Mouse (Mus musculus) hindbrain, postnatal 0 days (tissue): ENCODE results near the gene Xpa. TPM values are rescaled to one million over a fixed set of nuclear protein-coding genes. Genes with fewer than 3 reads are reported as not detected.

Experiments used
- ATAC-seq: fragments of 200-750 bp; cut with Nextera tagmentation; 2 replicates; pipeline ENCODE4 v1.8.0; 2017; ENCODE audit warnings: mild to moderate bottlenecking, moderate TSS enrichment, moderate library complexity
- DNase-seq: peaks from one replicate; pipeline ENCODE4 v3.0.0-alpha.2; 2015; ENCODE audit warnings: low spot score
- H3K27ac ChIP-seq: fragments of 300-500 bp; sonication (generic); 2 replicates; pipeline ENCODE4 v1.5.1; 2014; ENCODE audit warnings: mild to moderate bottlenecking
- H3K27me3 ChIP-seq: fragments of 300-500 bp; sonication (generic); 2 replicates; pipeline ENCODE4 v1.6.1; 2014; ENCODE audit warnings: low read length, mixed read lengths; ENCODE audit not compliant: insufficient read depth
- H3K36me3 ChIP-seq: fragments of 300-500 bp; sonication (generic); 2 replicates; pipeline ENCODE4 v1.6.1; 2014; ENCODE audit warnings: low read length, mixed read lengths; ENCODE audit not compliant: insufficient read depth
- H3K4me1 ChIP-seq: fragments of 300-500 bp; sonication (generic); 2 replicates; pipeline ENCODE4 v1.6.1; 2014; ENCODE audit warnings: antibody characterized with exemption, low read length, mixed read lengths; ENCODE audit not compliant: insufficient read depth
- H3K4me2 ChIP-seq: fragments of 300-500 bp; sonication (generic); 2 replicates; pipeline ENCODE4 v1.6.1; 2014; ENCODE audit warnings: low read depth, mild to moderate bottlenecking, low read length, moderate library complexity, mixed read lengths
- H3K4me3 ChIP-seq: fragments of 300-500 bp; sonication (generic); 2 replicates; pipeline ENCODE4 v1.5.1; 2014; ENCODE audit warnings: low read length
- H3K9ac ChIP-seq: fragments of 300-500 bp; sonication (generic); replicated peaks from 2 replicates; pipeline ENCODE4 v1.6.1; 2014; ENCODE audit warnings: mild to moderate bottlenecking, low read length, moderate library complexity, mixed read lengths
- H3K9me3 ChIP-seq: fragments of 300-500 bp; sonication (generic); 2 replicates; pipeline ENCODE4 v1.6.1; 2016; ENCODE audit warnings: low read length, mixed read lengths
- CTCF ChIP-seq: IDR thresholded peaks from 2 replicates; pipeline ENCODE4 v1.5.1; 2016; ENCODE audit warnings: antibody characterized with exemption, control low read depth, low read depth
- WGBS: fragments of 180-500 bp; shearing (Covaris S2); extraction: QIAGEN DNeasy Blood & Tissue Kit; methylation state at CpG from one replicate; pipeline ENCODE4 v1.1.7; 2014; 5-methylcytosine and 5-hydroxymethylcytosine counted together
- polyA plus RNA-seq: library from polyadenylated mRNA; unstranded; fragments of >200 nt; fragmentation: Nextera tagmentation; extraction: Ambion mirVana; gene quantifications from 2 replicates; pipeline ENCODE4 v1.2.1, GENCODE M21; 2015
- total RNA-seq: library from RNA; depleted of rRNA; stranded (reverse); fragments of >200 nt; gene quantifications from 2 replicates; pipeline ENCODE4 v1.2.3, GENCODE M21; 2014; rRNA removed

Xpa gene
- 18.9 and 26.4 TPM in 2 replicates for total RNA-seq
- 35.9 and 39.2 TPM in 2 replicates for polyA plus RNA-seq

DNA sequence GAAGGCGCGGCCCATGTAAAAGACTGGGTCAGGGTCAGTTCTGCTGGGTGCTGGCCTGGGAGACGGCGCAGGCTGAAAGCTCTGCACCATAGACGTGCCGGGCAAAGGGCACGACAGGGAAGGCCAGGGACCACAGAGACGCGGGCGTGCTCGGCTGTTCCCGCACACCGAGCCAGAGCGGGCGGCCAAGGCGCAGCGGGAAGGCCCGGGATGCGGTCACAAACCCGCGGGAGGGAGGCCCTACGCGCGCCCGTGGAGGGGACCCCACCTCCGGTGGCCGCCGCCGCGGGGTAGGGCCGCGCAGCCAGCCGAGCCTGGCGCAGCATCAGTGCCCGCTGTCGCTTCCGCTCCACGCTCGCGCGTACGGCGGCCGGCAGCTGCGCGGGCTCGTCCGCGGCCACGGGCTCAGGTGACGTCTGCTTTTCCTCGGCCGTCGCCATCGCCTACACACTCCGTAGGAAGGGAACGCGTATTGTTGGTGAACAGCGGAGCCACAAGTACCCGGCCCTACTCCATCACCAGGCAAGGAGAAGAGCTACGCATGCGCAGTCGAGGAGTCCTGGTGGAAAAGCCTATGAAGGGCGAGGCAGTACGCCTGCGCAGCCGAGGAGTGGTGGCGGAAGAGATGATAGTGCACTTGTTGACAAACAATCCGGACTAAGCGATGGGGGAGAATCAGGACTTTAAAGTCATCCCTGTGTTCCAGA, at the start of gene Xpa:
Xpa (minus strand) TSS at position 531 of the 707 bp plus-strand sequence.
- Histone ChIP-seq H3K4me1 (peaks cover 9% of the 10 kb centered on the region), H3K9ac (peak within 1 kb of the TSS; percentile 93), H3K9me3 (no peaks in the 10 kb centered on the region), H3K27me3 (0 out of 2 replicates have a peak, but pooled peaks cover 6% of the 10 kb centered on the region), H3K4me2 (peak within 1 kb of the TSS; percentile 75), H3K27ac (peak within 1 kb of the TSS; percentile 95), H3K4me3 (peak within 1 kb of the TSS; percentile 84), H3K36me3 (peaks cover 5% of the 10 kb centered on the region; the same call in 1 of the 2 replicates)
- TF ChIP-seq CTCF = peak; percentile 42
- peak; percentile 96 for ATAC-seq
- WGBS = under 1% methylated on average over 69 of the region's 70 CpGs
- peak; percentile 99 for DNase-seq

DNA sequence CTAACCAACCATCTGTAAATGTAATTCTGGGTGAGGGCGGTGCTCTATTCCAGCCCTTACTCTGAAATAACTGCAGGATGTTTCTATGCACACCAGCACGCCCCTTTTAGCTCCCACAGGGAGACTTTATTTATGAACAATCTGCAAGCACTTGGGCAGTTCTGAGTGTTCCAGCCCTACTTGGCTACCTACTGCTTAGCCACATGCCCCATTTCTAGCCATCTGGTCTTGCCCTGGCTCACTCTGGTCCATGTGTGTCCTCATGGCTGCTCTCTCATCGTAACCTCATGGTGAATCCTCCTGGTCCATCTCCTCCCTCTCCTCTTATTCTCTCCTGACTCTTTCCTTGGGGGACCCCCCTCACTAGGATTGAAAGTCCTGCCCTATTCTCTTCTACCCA, 39.8 kb upstream of the Xpa start:
- 85% methylated on average over 3 of the region's 3 CpGs for WGBS
- no peak for TF ChIP-seq CTCF

GRCm38 (mm10) chr4:46234739-46235138, 38.6 kb upstream of the Xpa start:
- Histone ChIP-seq H3K9ac (no peak overlapping the region), H3K27ac (no peak overlapping the region), H3K4me2 (no peak overlapping the region), H3K27me3 (no peaks in the 10 kb centered on the region), H3K4me3 (no peak overlapping the region), H3K4me1 (no peaks in the 10 kb centered on the region), H3K36me3 (no peaks in the 10 kb centered on the region), H3K9me3 (no peaks in the 10 kb centered on the region)
- no peak for TF ChIP-seq CTCF
- WGBS = 84% methylated on average over 5 of the region's 5 CpGs
- DNase-seq (no peak), ATAC-seq (no peak)

More for the DNA sequence above, 39.8 kb upstream of the Xpa start:
- no peak overlapping the region for H3K4me3 ChIP-seq
- H3K4me1 ChIP-seq = no peaks in the 10 kb centered on the region
- H3K27me3 ChIP-seq = no peaks in the 10 kb centered on the region
- H3K9ac ChIP-seq = no peak overlapping the region
- no peak overlapping the region for H3K27ac ChIP-seq
- no peaks in the 10 kb centered on the region for H3K36me3 ChIP-seq
- H3K9me3 ChIP-seq = no peaks in the 10 kb centered on the region
- DNase-seq (no peak), ATAC-seq (no peak)
- H3K4me2 ChIP-seq = no peak overlapping the region

GRCm38 (mm10) chr4:46226972-46227535, 30.9 kb upstream of the Xpa start:
- 45% methylated on average over 19 of the region's 19 CpGs for WGBS
- H3K9me3 ChIP-seq = no peaks in the 10 kb centered on the region
- ATAC-seq = no peak
- H3K9ac ChIP-seq = no peak overlapping the region
- no peak overlapping the region for H3K4me3 ChIP-seq
- H3K27me3 ChIP-seq = no peaks in the 10 kb centered on the region
- no peak overlapping the region for H3K27ac ChIP-seq
- no peak for DNase-seq
- no peak overlapping the region for H3K4me2 ChIP-seq
- H3K36me3 ChIP-seq = no peaks in the 10 kb centered on the region
- H3K4me1 ChIP-seq = no peaks in the 10 kb centered on the region
- no peak for TF ChIP-seq CTCF

GRCm38 (mm10) chr4:46221090-46221489, 25.0 kb upstream of the Xpa start:
- no peaks in the 10 kb centered on the region for H3K27me3 ChIP-seq
- H3K4me2 ChIP-seq = no peak overlapping the region
- no peaks in the 10 kb centered on the region for H3K9me3 ChIP-seq
- no peak for ATAC-seq
- no peaks in the 10 kb centered on the region for H3K36me3 ChIP-seq
- no peak overlapping the region for H3K27ac ChIP-seq
- H3K4me3 ChIP-seq = no peak overlapping the region
- DNase-seq = no peak
- no peak overlapping the region for H3K9ac ChIP-seq
- no peak for TF ChIP-seq CTCF
- 85% methylated on average over 3 of the region's 3 CpGs for WGBS
- no peaks in the 10 kb centered on the region for H3K4me1 ChIP-seq

DNA sequence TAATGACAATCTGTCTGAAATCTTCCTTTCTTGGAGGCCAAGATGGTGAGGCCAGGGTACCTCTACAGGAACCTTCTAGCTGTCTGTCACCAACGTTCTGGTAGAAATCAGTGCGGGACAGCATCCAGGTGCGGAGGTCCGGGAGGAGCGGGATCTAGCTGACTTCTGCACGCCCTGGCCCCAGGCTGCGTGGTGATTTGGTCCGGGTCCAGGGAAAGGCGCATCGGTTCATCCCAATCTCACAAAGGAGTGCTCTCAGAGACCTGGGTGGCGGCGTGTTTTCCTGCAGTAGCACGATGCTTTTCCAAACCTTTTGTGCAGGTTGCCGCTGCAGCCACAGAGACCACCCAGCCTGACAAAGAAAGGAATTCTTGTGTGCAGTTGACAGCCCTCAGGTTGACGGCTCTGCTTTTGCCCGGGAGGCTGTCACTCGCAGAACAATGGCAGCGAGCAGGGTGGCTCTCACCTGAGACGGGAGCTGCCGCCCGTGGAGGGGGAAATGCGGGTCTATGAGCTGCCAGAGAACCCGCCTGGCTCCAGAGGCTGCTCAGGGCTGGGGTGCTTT, 6.5 kb upstream of the Xpa start:
- Histone ChIP-seq H3K36me3 (no peaks in the 10 kb centered on the region), H3K27me3 (0 out of 2 replicates have a peak, but pooled peaks cover 6% of the 10 kb centered on the region), H3K27ac (peak overlapping the region; percentile 84), H3K9me3 (no peaks in the 10 kb centered on the region), H3K4me1 (no peaks in the 10 kb centered on the region), H3K4me2 (peak overlapping the region; percentile 67), H3K4me3 (peak overlapping the region; percentile 38), H3K9ac (peak overlapping the region; percentile 61)
- WGBS = 6% methylated on average over 23 of the region's 23 CpGs
- DNase-seq (peak; percentile 44), ATAC-seq (peak; percentile 58)
- TF ChIP-seq CTCF = no peak
